9 mouse cellular contexts compared by ENCODE assay signal in the genomic region with DNA sequence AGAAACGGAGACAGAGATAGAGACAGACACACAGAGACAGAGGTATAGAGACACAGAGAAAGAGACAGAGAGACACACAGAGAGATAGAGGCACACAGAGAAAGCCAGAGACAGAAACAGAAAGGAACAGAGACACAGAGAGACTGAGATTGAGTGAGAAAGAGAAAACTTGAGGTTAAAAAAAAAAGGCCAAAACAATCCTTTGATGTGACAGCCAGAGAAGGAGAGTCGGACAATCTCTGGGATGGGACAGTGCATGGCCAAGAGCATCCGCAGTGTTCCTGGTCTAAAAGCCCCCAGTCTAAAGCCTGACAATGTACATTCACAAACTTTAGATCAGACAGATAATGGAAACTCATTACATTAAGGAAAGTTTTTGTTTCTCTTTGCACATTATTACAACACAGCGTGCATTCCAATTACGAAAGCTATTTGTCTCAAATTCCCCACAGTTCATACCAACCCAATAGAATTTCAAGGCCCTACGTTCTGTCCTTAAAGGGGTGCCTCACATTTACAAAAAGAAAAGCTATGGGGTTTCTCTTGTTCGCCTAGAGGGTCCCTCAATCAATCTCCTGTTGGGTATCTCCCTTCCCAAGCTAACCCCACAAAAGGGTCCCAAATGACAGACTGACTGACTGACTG. TPM values are rescaled to one million over a fixed set of nuclear protein-coding genes. Genes with fewer than 3 reads are reported as not detected.
DNase-seq lines count a peak whose midpoint lies in the region; ATAC-seq and TF ChIP-seq lines count a peak whose summit lies in the region.
"Had no signal": no experiment of that assay in that cellular context is flagged by ENCODE, and none has a peak within 500 bp of the region (broad histone marks: within the 10 kb centered on the region; RNA-seq: fewer than 3 reads in every experiment).

No protein-coding gene starts in this region.

- H3K4me2 ChIP-seq in liver, postnatal 0 days (ENCODE audit: low read depth, low read length), result peak overlapping the region; percentile 34
- H3K4me2 ChIP-seq in liver, embryonic 12.5 days, result no peak overlapping the region
- H3K4me2 ChIP-seq: midbrain, embryonic 15.5 days had no signal

- TF ChIP-seq CTCF in gastrocnemius, adult 2 months (IDR thresholded peaks at IDR 0.05), result no peak
- TF ChIP-seq CTCF in liver, postnatal 0 days (IDR thresholded peaks at IDR 0.05; ENCODE audit: low read depth), result no peak

- H3K9me3 ChIP-seq in liver, postnatal 0 days (ENCODE audit: low read length), result no peaks in the 10 kb centered on the region
- H3K9me3 ChIP-seq in liver, embryonic 12.5 days (replicated peaks), result no peaks in the 10 kb centered on the region
- no peaks in the 10 kb centered on the region for H3K9me3 ChIP-seq in midbrain, embryonic 10.5 days (replicated peaks)
- H3K9me3 ChIP-seq: midbrain, embryonic 15.5 days had no signal

- H3K27me3 ChIP-seq in liver, postnatal 0 days (ENCODE audit: insufficient read depth, low read length), result no peaks in the 10 kb centered on the region
- H3K27me3 ChIP-seq in liver, embryonic 12.5 days (replicated peaks), result no peaks in the 10 kb centered on the region
- no peaks in the 10 kb centered on the region for H3K27me3 ChIP-seq in midbrain, embryonic 10.5 days (ENCODE audit: low read depth, poor library complexity, severe bottlenecking)
- H3K27me3 ChIP-seq: midbrain, embryonic 15.5 days had no signal

- WGBS in liver, postnatal 0 days (ENCODE audit: insufficient replicate concordance), result 66% methylated on average over 7 of the region's 7 CpGs
- 69% methylated on average over 7 of the region's 7 CpGs for WGBS in liver, embryonic 12.5 days (ENCODE audit: insufficient replicate concordance)
- 84% methylated on average over 7 of the region's 7 CpGs for WGBS in midbrain, embryonic 10.5 days

- 0 out of 2 replicates have a peak, but pooled peaks have one; percentile 43 for ATAC-seq in liver, postnatal 0 days
- no peak for ATAC-seq in liver, embryonic 12.5 days
- ATAC-seq in activated CD4-positive, CD25-positive, alpha-beta regulatory T cell, adult 4 months, result peak; percentile 24
- ATAC-seq: midbrain, embryonic 15.5 days had no signal

- H3K4me1 ChIP-seq in liver, postnatal 0 days (ENCODE audit: insufficient read depth), result peaks cover 13% of the 10 kb centered on the region; the same call in 1 of the 2 replicates
- H3K4me1 ChIP-seq in liver, embryonic 12.5 days, result no peaks in the 10 kb centered on the region
- H3K4me1 ChIP-seq in midbrain, embryonic 10.5 days, result peaks cover 5% of the 10 kb centered on the region; the same call in 1 of the 2 replicates
- H3K4me1 ChIP-seq: midbrain, embryonic 15.5 days had no signal

- H3K27ac ChIP-seq in gastrocnemius, adult 2 months, result peak overlapping the region; percentile 72
- H3K27ac ChIP-seq in liver, postnatal 0 days (ENCODE audit: low read depth), result peak overlapping the region; percentile 74
- no peak overlapping the region; the same call in 1 of the 2 replicates for H3K27ac ChIP-seq in liver, embryonic 12.5 days
- no peak overlapping the region for H3K27ac ChIP-seq in midbrain, embryonic 10.5 days (replicated peaks)
- H3K27ac ChIP-seq: midbrain, embryonic 15.5 days had no signal

- intact Hi-C loops in gastrocnemius, adult 2 months (cut with DNase I), result no loop called here

- peaks cover 14% of the 10 kb centered on the region for H3K36me3 ChIP-seq in liver, postnatal 0 days (replicated peaks; ENCODE audit: insufficient read depth, low read length)
- peaks cover 15% of the 10 kb centered on the region; the same call in 1 of the 2 replicates for H3K36me3 ChIP-seq in liver, embryonic 12.5 days
- H3K36me3 ChIP-seq in midbrain, embryonic 10.5 days, result peaks cover 21% of the 10 kb centered on the region
- H3K36me3 ChIP-seq: midbrain, embryonic 15.5 days had no signal

- no peak for DNase-seq in gastrocnemius, adult 2 months
- DNase-seq in gastrocnemius, postnatal 10 days, result no peak
- no peak for DNase-seq in liver, postnatal 0 days
- DNase-seq in lung, postnatal 36 days, result peak; percentile 63
- no peak for DNase-seq in midbrain, embryonic 10.5 days (ENCODE audit: low spot score)
- no peak for DNase-seq in ovary, postnatal 36 days (ENCODE audit: low spot score)

- TF ChIP-seq EP300 in liver, postnatal 0 days (IDR thresholded peaks at IDR 0.05; ENCODE audit: low read depth), result no peak

- H3K9ac ChIP-seq in liver, postnatal 0 days (replicated peaks), result no peak overlapping the region
- no peak overlapping the region for H3K9ac ChIP-seq in liver, embryonic 12.5 days
- H3K9ac ChIP-seq: midbrain, embryonic 15.5 days had no signal

- peak overlapping the region; percentile 58 for H3K4me3 ChIP-seq in gastrocnemius, adult 2 months
- H3K4me3 ChIP-seq in liver, postnatal 0 days (ENCODE audit: low read depth, low read length), result no peak overlapping the region
- no peak overlapping the region for H3K4me3 ChIP-seq in liver, embryonic 12.5 days
- no peak overlapping the region for H3K4me3 ChIP-seq in midbrain, embryonic 10.5 days
- H3K4me3 ChIP-seq: midbrain, embryonic 15.5 days had no signal

RNA-seq across cellular contexts. Expression of gene Arid5b, which starts 39.0 kb away (rescaled TPM):
- total RNA-seq in gastrocnemius, adult 2 months (2021), result 10 to 100 TPM in 1 of 2 experiments, 1 to 10 TPM in 1; 8.3 to 16.9 TPM
- 10 to 100 TPM; 24.8 to 30.5 TPM for total RNA-seq in gastrocnemius, postnatal 10 days (2021)
- 8.1 and 12.2 TPM in 2 replicates for polyA plus RNA-seq in liver, postnatal 0 days (2015; fragmentation: Nextera tagmentation; extraction: Ambion mirVana)
- polyA plus RNA-seq in liver, embryonic 12.5 days (2016; fragmentation: Nextera tagmentation; extraction: Ambion mirVana), result 6.5 and 7.2 TPM in 2 replicates
- polyA plus RNA-seq in activated CD4-positive, CD25-positive, alpha-beta regulatory T cell, adult 4 months (2017; shearing (Covaris generic)), result 10 to 100 TPM; 42.4 to 46.4 TPM
- 7.8 and 10.6 TPM in 2 replicates for polyA plus RNA-seq in midbrain, embryonic 10.5 days (2016; fragmentation: Nextera tagmentation; extraction: Ambion mirVana)

Comparison
In these comparisons a context has a peak if more than half of its experiments do, and no peak if none do; other contexts are left out.
1. H3K27ac ChIP-seq: peak in gastrocnemius, adult 2 months (single experiment) and liver, postnatal 0 days (single experiment); none in liver, embryonic 12.5 days (single experiment) and midbrain, embryonic 10.5 days (single experiment).